Mouse (Mus musculus) G1E (cell line): ENCODE results near the gene Olfr1347.

Experiments
- CTCF ChIP-seq: IDR thresholded peaks from 2 replicates; pipeline ENCODE4 v1.5.1; 2012; ENCODE audit warnings: low read depth, low read length, inconsistent platforms, mixed read lengths
- TAL1 ChIP-seq: conservative IDR thresholded peaks from 2 replicates; pipeline ENCODE4 v1.6.1; 2012; ENCODE audit warnings: low read depth, low read length, inconsistent platforms, mixed read lengths

- TF ChIP-seq CTCF (no peak), TAL1 (no peak)
Observed at GRCm38 (mm10) chr7:6438388-6438787, 61.2 kb downstream of the Olfr1347 start, which contains the start of gene Olfr1344.
